Mouse (Mus musculus) heart, embryonic 10.5 days (tissue): ENCODE measurements around the gene B3galt4. TPM values are rescaled to one million over a fixed set of nuclear protein-coding genes. Genes with fewer than 3 reads are reported as not detected.
A peak's percentile ranks its signal among the peaks of the same experiment; 100 is the strongest.
"Not testable (repeated sequence)": the region's sequence is repeated elsewhere in the genome, so short reads cannot be mapped to it uniquely, and the experiment has no call there.

ENCODE experiments used
- DNase-seq: peaks from one replicate; pipeline ENCODE4 v3.0.0-alpha.2; 2017; ENCODE audit warnings: low spot score
- H3K27ac ChIP-seq: fragments of 300-500 bp; sonication (generic); 2 replicates; pipeline ENCODE4 v1.5.1; 2016; ENCODE audit warnings: mild to moderate bottlenecking
- H3K27me3 ChIP-seq: fragments of 300-500 bp; sonication (generic); 2 replicates; pipeline ENCODE4 v1.6.1; 2016; ENCODE audit warnings: mild to moderate bottlenecking; ENCODE audit not compliant: poor library complexity, insufficient read depth, severe bottlenecking
- H3K36me3 ChIP-seq: fragments of 300-500 bp; sonication (generic); 2 replicates; pipeline ENCODE4 v1.6.1; 2016; ENCODE audit warnings: mild to moderate bottlenecking, moderate library complexity
- H3K4me1 ChIP-seq: fragments of 300-500 bp; sonication (generic); 2 replicates; pipeline ENCODE4 v1.6.1; 2016; ENCODE audit warnings: mild to moderate bottlenecking
- H3K4me3 ChIP-seq: fragments of 300-500 bp; sonication (generic); 2 replicates; pipeline ENCODE4 v1.5.1; 2016; ENCODE audit warnings: mild to moderate bottlenecking, moderate library complexity
- H3K9me3 ChIP-seq: fragments of 300-500 bp; sonication (generic); 2 replicates; pipeline ENCODE4 v1.6.1; 2016; ENCODE audit warnings: mild to moderate bottlenecking, moderate library complexity
- WGBS: fragments of 180-500 bp; shearing (Covaris S2); methylation state at CpG from one replicate; pipeline ENCODE4 v1.1.7; 2016; 5-methylcytosine and 5-hydroxymethylcytosine counted together
- polyA plus RNA-seq: library from polyadenylated mRNA; unstranded; fragments of >200 nt; fragmentation: Nextera tagmentation; extraction: Ambion mirVana; gene quantifications from 2 replicates; pipeline ENCODE4 v1.2.1, GENCODE M21; 2016

The B3galt4 gene
- polyA plus RNA-seq, 1 experiment from 2014 or later: 5.9 TPM

DNA sequence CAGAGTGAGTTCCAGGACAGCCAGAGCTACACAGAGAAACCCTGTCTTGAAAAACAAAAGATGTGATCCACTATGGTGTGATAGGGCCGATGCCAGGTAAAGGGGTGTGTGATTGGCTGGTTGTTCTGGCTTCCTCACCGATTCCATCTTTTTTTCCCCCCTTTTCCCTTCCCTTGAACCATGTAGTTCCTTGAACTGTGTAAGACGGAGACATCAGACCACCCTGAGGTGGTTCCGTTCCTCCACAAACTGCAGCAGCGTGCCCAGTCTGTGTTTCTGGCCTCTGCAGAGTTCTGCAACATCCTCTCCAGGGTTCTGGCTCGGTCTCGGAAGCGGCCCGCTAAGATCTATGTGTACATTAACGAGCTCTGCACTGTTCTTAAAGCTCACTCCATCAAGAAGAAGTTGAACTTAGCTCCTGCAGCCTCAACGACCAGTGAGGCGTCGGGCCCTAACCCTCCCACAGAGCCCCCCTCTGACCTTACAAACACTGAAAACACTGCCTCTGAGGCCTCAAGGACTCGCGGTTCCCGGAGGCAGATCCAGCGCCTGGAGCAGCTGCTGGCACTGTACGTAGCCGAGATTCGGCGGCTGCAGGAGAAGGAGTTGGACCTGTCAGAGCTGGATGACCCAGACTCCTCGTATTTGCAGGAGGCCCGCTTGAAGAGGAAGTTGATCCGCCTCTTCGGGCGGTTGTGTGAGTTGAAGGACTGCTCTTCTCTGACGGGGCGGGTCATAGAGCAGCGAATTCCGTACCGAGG, 40.1 kb downstream of the B3galt4 start:
- Histone ChIP-seq H3K36me3 (peaks cover 49% of the 10 kb centered on the region), H3K27ac (no peak overlapping the region), H3K4me1 (peaks cover 38% of the 10 kb centered on the region), H3K27me3 (no peaks in the 10 kb centered on the region), H3K4me3 (no peak overlapping the region), H3K9me3 (no peaks in the 10 kb centered on the region)
- DNase-seq: peak; percentile 68
- 91% methylated on average over 31 of the region's 31 CpGs for whole genome bisulfite sequencing

DNA sequence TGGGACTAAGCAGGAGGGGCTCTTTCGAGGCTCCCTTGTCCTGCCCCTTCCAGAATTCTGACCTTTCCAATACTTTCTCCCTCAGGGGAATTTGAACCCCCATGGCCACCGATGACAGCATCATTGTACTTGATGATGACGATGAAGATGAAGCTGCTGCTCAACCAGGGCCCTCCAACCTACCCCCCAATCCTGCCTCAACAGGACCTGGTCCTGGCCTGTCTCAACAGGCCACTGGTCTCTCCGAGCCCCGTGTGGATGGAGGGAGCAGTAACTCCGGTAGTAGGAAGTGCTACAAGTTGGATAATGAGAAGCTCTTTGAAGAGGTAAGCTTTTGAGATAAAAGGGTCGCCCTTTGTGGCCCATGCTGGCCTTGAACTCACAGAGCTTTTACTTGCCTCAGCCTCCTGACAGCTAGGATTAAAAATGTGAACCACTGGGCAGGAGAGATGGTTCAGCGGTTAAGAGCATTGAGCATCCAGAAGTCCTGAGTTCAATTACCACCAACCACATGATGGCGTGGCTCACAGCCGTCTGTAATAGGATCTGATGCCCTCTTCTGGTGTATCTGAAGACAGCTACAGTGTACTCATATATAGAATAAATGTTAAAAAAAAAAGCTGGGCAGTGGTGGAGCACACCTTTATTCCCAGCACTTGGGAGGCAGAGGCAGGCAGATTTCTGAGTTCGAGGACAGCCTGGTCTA, 40.8 kb downstream of the B3galt4 start:
- Histone ChIP-seq H3K4me3 (peak overlapping the region; percentile 90), H3K4me1 (peaks cover 38% of the 10 kb centered on the region), H3K27me3 (no peaks in the 10 kb centered on the region), H3K9me3 (no peaks in the 10 kb centered on the region), H3K36me3 (peaks cover 49% of the 10 kb centered on the region), H3K27ac (peak overlapping the region; percentile 91)
- DNase-seq: peak; percentile 55
- WGBS: 53% methylated on average over 11 of the region's 11 CpGs

DNA sequence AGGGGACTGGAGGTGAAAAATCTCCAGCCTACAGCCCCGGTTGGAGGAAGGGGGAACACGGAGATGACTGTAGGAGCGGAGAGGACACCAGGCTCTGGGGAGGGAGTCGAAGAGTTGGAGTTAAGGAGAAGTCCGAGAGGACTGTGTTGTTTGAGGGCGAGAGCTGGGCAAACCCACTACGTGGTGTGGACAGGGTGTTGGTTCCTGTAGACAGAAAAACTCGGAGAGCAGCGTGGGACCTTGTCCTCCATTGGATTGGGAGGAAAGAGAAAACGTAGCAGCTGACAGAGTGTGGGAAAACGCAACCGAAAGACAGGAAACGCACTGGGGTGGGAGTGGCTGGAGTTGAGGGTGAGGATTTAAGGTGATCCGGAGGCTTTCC, 41.4 kb downstream of the B3galt4 start:
- Histone ChIP-seq H3K9me3 (no peaks in the 10 kb centered on the region), H3K27me3 (no peaks in the 10 kb centered on the region), H3K4me3 (peak overlapping the region; percentile 90), H3K4me1 (peaks cover 33% of the 10 kb centered on the region), H3K36me3 (peaks cover 44% of the 10 kb centered on the region), H3K27ac (peak overlapping the region; percentile 91)
- DNase-seq: no peak
- under 1% methylated on average over 14 of the region's 14 CpGs for WGBS

- peak within 1 kb of the TSS; percentile 90 for H3K4me3 ChIP-seq
- 1% methylated on average over 68 of the region's 68 CpGs for WGBS
- H3K36me3 ChIP-seq: peaks cover 38% of the 10 kb centered on the region
- peak within 1 kb of the TSS; percentile 91 for H3K27ac ChIP-seq
- H3K4me1 ChIP-seq: peaks cover 32% of the 10 kb centered on the region
- no peaks in the 10 kb centered on the region for H3K27me3 ChIP-seq
- DNase-seq: peak; percentile 99
- H3K9me3 ChIP-seq: no peaks in the 10 kb centered on the region
Observed at GRCm38 (mm10) chr17:33909077-33909868, 42.0 kb downstream of the B3galt4 start, which contains the start of gene Daxx. Gene Daxx (plus strand): TSS chr17:33909414.

- Histone ChIP-seq H3K9me3 (no peaks in the 10 kb centered on the region), H3K36me3 (peaks cover 31% of the 10 kb centered on the region), H3K27ac (peak overlapping the region; percentile 91), H3K27me3 (no peaks in the 10 kb centered on the region), H3K4me3 (peak overlapping the region; percentile 90), H3K4me1 (peaks cover 28% of the 10 kb centered on the region)
- DNase-seq: peak; percentile 85
- WGBS: under 1% methylated on average over 43 of the region's 44 CpGs
Observed at GRCm38 (mm10) chr17:33908331-33909076, 42.8 kb downstream of the B3galt4 start.

GRCm38 (mm10) chr17:33904835-33905234, 46.5 kb downstream of the B3galt4 start, which contains the start of gene Platr17:
Gene Platr17 (plus strand): TSS chr17:33905135.
- not testable (repeated sequence) for H3K4me3 ChIP-seq, DNase-seq, H3K9me3 ChIP-seq, H3K27me3 ChIP-seq, H3K36me3 ChIP-seq, H3K27ac ChIP-seq
- peaks cover 19% of the 10 kb centered on the region for H3K4me1 ChIP-seq
- 28% methylated on average over 4 of the region's 4 CpGs for WGBS

DNA sequence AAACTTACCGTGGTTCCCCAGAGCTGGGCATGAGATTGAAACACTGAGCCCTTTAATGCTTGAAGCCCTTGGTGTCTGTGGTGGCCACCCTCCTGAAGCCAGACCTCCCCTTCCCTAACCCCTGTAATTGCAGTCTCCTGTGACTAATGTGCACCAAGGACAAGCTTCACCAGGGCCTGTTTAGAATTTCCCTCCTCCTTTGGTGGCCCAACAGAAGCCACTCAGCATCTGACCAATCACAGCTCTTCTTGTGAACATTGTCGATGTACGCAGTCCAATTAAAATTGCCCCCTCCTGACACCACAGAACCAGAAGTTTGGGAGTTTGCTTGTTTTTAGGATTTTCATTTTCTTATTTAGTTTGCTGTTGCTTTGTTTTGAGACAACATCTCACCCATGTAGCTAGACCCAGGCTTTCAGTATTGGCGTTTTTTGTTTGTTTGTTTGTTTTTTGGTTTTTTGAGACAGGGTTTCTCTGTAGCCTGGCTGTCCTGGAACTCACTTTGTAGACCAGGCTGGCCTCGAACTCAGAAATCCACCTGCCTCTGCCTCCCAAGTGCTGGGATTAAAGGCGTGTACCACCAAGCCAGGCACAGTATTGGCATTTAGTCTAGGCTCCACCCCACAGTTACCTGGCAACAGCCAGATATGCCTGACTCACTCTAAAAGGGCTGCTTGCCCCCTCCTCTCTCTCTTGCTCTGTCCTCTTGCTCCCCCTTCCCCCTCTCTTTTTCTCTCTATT, 47.2 kb downstream of the B3galt4 start:
- H3K36me3 ChIP-seq, H3K9me3 ChIP-seq, H3K27me3 ChIP-seq, DNase-seq, H3K4me3 ChIP-seq, H3K27ac ChIP-seq: not testable (repeated sequence)
- peaks cover 19% of the 10 kb centered on the region for H3K4me1 ChIP-seq
- WGBS: 75% methylated on average over 6 of the region's 6 CpGs

- H3K27ac ChIP-seq: no peak overlapping the region
Observed at GRCm38 (mm10) chr17:33902491-33902890, 48.8 kb downstream of the B3galt4 start.

GRCm38 (mm10) chr17:33902079-33902478, 49.2 kb downstream of the B3galt4 start:
- Histone ChIP-seq H3K27me3 (no peaks in the 10 kb centered on the region), H3K4me1 (peaks cover 8% of the 10 kb centered on the region), H3K9me3 (no peaks in the 10 kb centered on the region), H3K4me3 (no peak overlapping the region), H3K36me3 (no peaks in the 10 kb centered on the region), H3K27ac (no peak overlapping the region)
- no peak for DNase-seq
- 66% methylated on average over 4 of the region's 4 CpGs for WGBS

More at GRCm38 (mm10) chr17:33902491-33902890, 48.8 kb downstream of the B3galt4 start:
- Histone ChIP-seq H3K36me3 (no peaks in the 10 kb centered on the region), H3K9me3 (no peaks in the 10 kb centered on the region), H3K4me3 (no peak overlapping the region), H3K27me3 (no peaks in the 10 kb centered on the region), H3K4me1 (peaks cover 8% of the 10 kb centered on the region)
- DNase-seq: no peak
- 82% methylated on average over 7 of the region's 7 CpGs for WGBS

- DNase-seq: no peak
- Histone ChIP-seq H3K4me3 (no peak overlapping the region), H3K27me3 (no peaks in the 10 kb centered on the region), H3K36me3 (no peaks in the 10 kb centered on the region), H3K4me1 (peaks cover 8% of the 10 kb centered on the region), H3K27ac (no peak overlapping the region), H3K9me3 (no peaks in the 10 kb centered on the region)
- 53% methylated on average over 4 of the region's 4 CpGs for WGBS
Observed at GRCm38 (mm10) chr17:33901653-33902052, 49.6 kb downstream of the B3galt4 start.

- no peaks in the 10 kb centered on the region for H3K27me3 ChIP-seq
- 82% methylated on average over 4 of the region's 4 CpGs for WGBS
- DNase-seq: no peak
Observed at GRCm38 (mm10) chr17:33900989-33901314, 50.3 kb downstream of the B3galt4 start.

More at GRCm38 (mm10) chr17:33900989-33901314, 50.3 kb downstream of the B3galt4 start:
- Histone ChIP-seq H3K4me3 (no peak overlapping the region), H3K4me1 (peaks cover 8% of the 10 kb centered on the region), H3K27ac (no peak overlapping the region), H3K36me3 (no peaks in the 10 kb centered on the region), H3K9me3 (no peaks in the 10 kb centered on the region)
